In the genomic region with DNA sequence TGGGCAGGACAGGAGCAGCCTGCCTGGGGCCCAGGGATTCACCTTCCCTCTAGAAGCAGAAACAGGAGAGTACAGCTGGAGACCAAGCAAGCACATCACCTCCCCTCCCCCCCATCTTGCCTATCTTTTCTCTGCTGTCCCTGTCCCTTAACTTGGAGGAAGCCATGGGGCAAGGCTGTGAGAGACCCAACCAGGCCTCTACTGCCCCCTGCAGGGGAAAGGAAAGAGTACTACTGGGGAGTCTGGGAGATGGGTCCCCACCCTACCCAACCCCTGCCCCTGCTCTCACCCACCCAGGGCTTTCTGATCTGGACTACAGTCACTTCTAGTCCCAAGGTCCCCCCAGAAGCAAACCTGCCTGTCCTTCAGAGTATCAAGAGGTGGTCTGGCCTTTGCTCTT, we compare ENCODE assay signal across 9 mouse cellular contexts. TPM values are rescaled to one million over a fixed set of nuclear protein-coding genes. Genes with fewer than 3 reads are reported as not detected.
DNase-seq lines count a peak whose midpoint lies in the region; ATAC-seq and TF ChIP-seq lines count a peak whose summit lies in the region.
"Had no signal": no experiment of that assay in that cellular context is flagged by ENCODE, and none has a peak within 500 bp of the region (broad histone marks: within the 10 kb centered on the region; RNA-seq: fewer than 3 reads in every experiment).

No protein-coding gene starts in this region.

- no peak overlapping the region for H3K9ac ChIP-seq in forebrain, embryonic 13.5 days
- H3K9ac ChIP-seq in intestine, embryonic 14.5 days (ENCODE audit: low read length) = no peak overlapping the region
- H3K9ac ChIP-seq in lung, postnatal 0 days (replicated peaks; ENCODE audit: low read depth) = no peak overlapping the region
- H3K9ac ChIP-seq in stomach, embryonic 16.5 days (ENCODE audit: low read length) = no peak overlapping the region; the same call in 1 of the 2 replicates
- H3K9ac ChIP-seq: liver, embryonic 15.5 days had no signal

- H3K27me3 ChIP-seq in forebrain, embryonic 13.5 days = no peaks in the 10 kb centered on the region
- no peaks in the 10 kb centered on the region for H3K27me3 ChIP-seq in intestine, embryonic 14.5 days (replicated peaks; ENCODE audit: control insufficient read depth, insufficient read depth, low read length)
- no peaks in the 10 kb centered on the region for H3K27me3 ChIP-seq in lung, postnatal 0 days (replicated peaks; ENCODE audit: insufficient read depth, low read length)
- H3K27me3 ChIP-seq in stomach, embryonic 16.5 days (ENCODE audit: control insufficient read depth, insufficient read depth, low read length) = no peaks in the 10 kb centered on the region
- H3K27me3 ChIP-seq: liver, embryonic 15.5 days had no signal

- no peaks in the 10 kb centered on the region for H3K4me1 ChIP-seq in forebrain, embryonic 13.5 days
- H3K4me1 ChIP-seq in intestine, embryonic 14.5 days (replicated peaks; ENCODE audit: control insufficient read depth, insufficient read depth, low read length) = 0 out of 2 replicates have a peak, but pooled peaks cover 5% of the 10 kb centered on the region
- H3K4me1 ChIP-seq in lung, postnatal 0 days (ENCODE audit: insufficient read depth, low read depth, low read length) = no peaks in the 10 kb centered on the region
- H3K4me1 ChIP-seq in stomach, embryonic 16.5 days (ENCODE audit: control insufficient read depth, insufficient read depth, low read length) = no peaks in the 10 kb centered on the region

- no peak overlapping the region for H3K4me2 ChIP-seq in forebrain, embryonic 13.5 days
- H3K4me2 ChIP-seq in intestine, embryonic 14.5 days (ENCODE audit: low read length) = no peak overlapping the region
- H3K4me2 ChIP-seq in lung, postnatal 0 days (replicated peaks; ENCODE audit: low read depth, low read length) = no peak overlapping the region
- H3K4me2 ChIP-seq in stomach, embryonic 16.5 days (ENCODE audit: low read depth, low read length) = no peak overlapping the region
- H3K4me2 ChIP-seq: liver, embryonic 15.5 days had no signal

- ATAC-seq in forebrain, embryonic 13.5 days = 0 out of 2 replicates have a peak, but pooled peaks have one; percentile 19
- ATAC-seq in intestine, embryonic 14.5 days (replicated peaks; ENCODE audit: low FRiP score, low TSS enrichment, low read depth) = no peak; the same call in 1 of the 2 replicates
- ATAC-seq in lung, postnatal 0 days = peak; percentile 71
- peak; percentile 44; the same call in 1 of the 2 replicates for ATAC-seq in stomach, embryonic 16.5 days (ENCODE audit: insufficient read depth, low FRiP score)

- DNase-seq in layer of hippocampus, adult 2 months (ENCODE audit: low spot score in 2 of 2) = peak; percentile 20 to 44
- no peak for DNase-seq in layer of hippocampus, adult 9-10 months (ENCODE audit: low spot score)
- DNase-seq in R1 (ENCODE audit: low read depth, low spot score) = peak; percentile 69
- peak; percentile 64 for DNase-seq in intestine, embryonic 14.5 days (ENCODE audit: low spot score)
- DNase-seq in lung, postnatal 0 days (ENCODE audit: low spot score) = peak; percentile 74
- DNase-seq in left cerebral cortex, adult 9 months (ENCODE audit: low spot score in 2 of 2) = no peak

- TF ChIP-seq CTCF in layer of hippocampus, adult 2 months (conservative IDR thresholded peaks at IDR 0.05) = peak; percentile 77
- TF ChIP-seq CTCF in lung, postnatal 0 days (IDR thresholded peaks at IDR 0.05) = peak; percentile 79

- H3K9me3 ChIP-seq in forebrain, embryonic 13.5 days (replicated peaks) = no peaks in the 10 kb centered on the region
- H3K9me3 ChIP-seq in intestine, embryonic 14.5 days (ENCODE audit: control insufficient read depth, low read length) = no peaks in the 10 kb centered on the region
- no peaks in the 10 kb centered on the region for H3K9me3 ChIP-seq in lung, postnatal 0 days (ENCODE audit: low read length)
- no peaks in the 10 kb centered on the region for H3K9me3 ChIP-seq in stomach, embryonic 16.5 days (replicated peaks; ENCODE audit: control insufficient read depth, low read length)
- H3K9me3 ChIP-seq: liver, embryonic 15.5 days had no signal

- no peak overlapping the region for H3K27ac ChIP-seq in layer of hippocampus, adult 2 months
- no peak overlapping the region for H3K27ac ChIP-seq in forebrain, embryonic 13.5 days
- peak overlapping the region; percentile 64; the same call in 1 of the 2 replicates for H3K27ac ChIP-seq in intestine, embryonic 14.5 days (ENCODE audit: low read depth)
- H3K27ac ChIP-seq in lung, postnatal 0 days (ENCODE audit: low read length) = no peak overlapping the region
- H3K27ac ChIP-seq in stomach, embryonic 16.5 days (ENCODE audit: low read length) = peak overlapping the region; percentile 79
- H3K27ac ChIP-seq: liver, embryonic 15.5 days had no signal

- TF ChIP-seq EP300 in lung, postnatal 0 days (IDR thresholded peaks at IDR 0.05) = no peak

- H3K36me3 ChIP-seq in forebrain, embryonic 13.5 days (ENCODE audit: poor library complexity, severe bottlenecking) = peaks cover 20% of the 10 kb centered on the region; the same call in 1 of the 2 replicates
- H3K36me3 ChIP-seq in intestine, embryonic 14.5 days (ENCODE audit: control insufficient read depth, insufficient read depth, low read length) = peaks cover 25% of the 10 kb centered on the region; the same call in 1 of the 2 replicates
- H3K36me3 ChIP-seq in lung, postnatal 0 days (ENCODE audit: insufficient read depth, low read length) = no peaks in the 10 kb centered on the region
- H3K36me3 ChIP-seq in stomach, embryonic 16.5 days (ENCODE audit: control insufficient read depth, insufficient read depth, low read length) = peaks cover 6% of the 10 kb centered on the region; the same call in 1 of the 2 replicates
- H3K36me3 ChIP-seq: liver, embryonic 15.5 days had no signal

- no peak overlapping the region for H3K4me3 ChIP-seq in layer of hippocampus, adult 2 months
- no peak overlapping the region for H3K4me3 ChIP-seq in forebrain, embryonic 13.5 days
- no peak overlapping the region for H3K4me3 ChIP-seq in intestine, embryonic 14.5 days (ENCODE audit: low read depth, low read length)
- no peak overlapping the region for H3K4me3 ChIP-seq in lung, postnatal 0 days (ENCODE audit: low read depth, low read length)
- no peak overlapping the region for H3K4me3 ChIP-seq in stomach, embryonic 16.5 days (replicated peaks; ENCODE audit: low read length)
- H3K4me3 ChIP-seq: liver, embryonic 15.5 days had no signal

RNA-seq across cellular contexts. Expression of a gene that starts 53.6 kb away (rescaled TPM):
- total RNA-seq in layer of hippocampus, adult 2 months (2021) = 1 to 10 TPM; 4.6 to 7.9 TPM
- polyA plus RNA-seq in forebrain, embryonic 13.5 days (2015; fragmentation: Nextera tagmentation; extraction: Ambion mirVana) = 18.7 and 21.5 TPM in 2 replicates
- polyA plus RNA-seq in intestine, embryonic 14.5 days (2014; fragmentation: Nextera tagmentation; extraction: Ambion mirVana) = 27.5 and 30.8 TPM in 2 replicates
- polyA plus RNA-seq in lung, postnatal 0 days (2015; fragmentation: Nextera tagmentation; extraction: Ambion mirVana) = 14.4 and 17.3 TPM in 2 replicates
- polyA plus RNA-seq in stomach, embryonic 16.5 days (2015; fragmentation: Nextera tagmentation; extraction: Ambion mirVana) = 28.4 and 29.8 TPM in 2 replicates

RNA-seq across cellular contexts. Expression of a gene that starts 55.8 kb away (rescaled TPM):
- total RNA-seq in layer of hippocampus, adult 2 months (2021) = 10 to 100 TPM; 32.4 to 37.4 TPM
- 28.1 and 31.1 TPM in 2 replicates for polyA plus RNA-seq in forebrain, embryonic 13.5 days (2015; fragmentation: Nextera tagmentation; extraction: Ambion mirVana)
- polyA plus RNA-seq in intestine, embryonic 14.5 days (2014; fragmentation: Nextera tagmentation; extraction: Ambion mirVana) = 12.4 and 14.1 TPM in 2 replicates
- polyA plus RNA-seq in lung, postnatal 0 days (2015; fragmentation: Nextera tagmentation; extraction: Ambion mirVana) = 13.4 and 14.0 TPM in 2 replicates
- 22.3 and 28.4 TPM in 2 replicates for polyA plus RNA-seq in stomach, embryonic 16.5 days (2015; fragmentation: Nextera tagmentation; extraction: Ambion mirVana)

RNA-seq across cellular contexts. Expression of a gene that starts 58.7 kb away (rescaled TPM):
- 10 to 100 TPM; 18.7 to 22.2 TPM for total RNA-seq in layer of hippocampus, adult 2 months (2021)
- polyA plus RNA-seq in forebrain, embryonic 13.5 days (2015; fragmentation: Nextera tagmentation; extraction: Ambion mirVana) = 1.8 and 1.9 TPM in 2 replicates
- polyA plus RNA-seq in intestine, embryonic 14.5 days (2014; fragmentation: Nextera tagmentation; extraction: Ambion mirVana) = 2.3 and 2.4 TPM in 2 replicates
- 6.5 and 8.1 TPM in 2 replicates for polyA plus RNA-seq in lung, postnatal 0 days (2015; fragmentation: Nextera tagmentation; extraction: Ambion mirVana)
- 8.1 and 9.5 TPM in 2 replicates for polyA plus RNA-seq in stomach, embryonic 16.5 days (2015; fragmentation: Nextera tagmentation; extraction: Ambion mirVana)

Comparison
In these comparisons a context has a peak if more than half of its experiments do, and no peak if none do; other contexts are left out.
1. DNase-seq: peak in layer of hippocampus, adult 2 months (2 of 2), R1 (single experiment), intestine, embryonic 14.5 days (single experiment) and lung, postnatal 0 days (single experiment); none in layer of hippocampus, adult 9-10 months (single experiment) and left cerebral cortex, adult 9 months (0 of 2).
2. H3K27ac ChIP-seq: peak in intestine, embryonic 14.5 days (single experiment) and stomach, embryonic 16.5 days (single experiment); none in layer of hippocampus, adult 2 months (single experiment), forebrain, embryonic 13.5 days (single experiment) and lung, postnatal 0 days (single experiment).